Mouse (Mus musculus) kidney, embryonic 15.5 days (tissue): ENCODE measurements around the gene Otogl. TPM values are rescaled to one million over a fixed set of nuclear protein-coding genes. Genes with fewer than 3 reads are reported as not detected.

Experiments
- ATAC-seq: fragments of 200-750 bp; cut with Nextera tagmentation; replicated peaks from 2 replicates; pipeline ENCODE4 v1.8.0; 2017; ENCODE audit warnings: moderate TSS enrichment; ENCODE audit not compliant: low FRiP score
- H3K27ac ChIP-seq: fragments of 300-500 bp; sonication (generic); 2 replicates; pipeline ENCODE4 v1.5.1; 2015; ENCODE audit warnings: mild to moderate bottlenecking, inconsistent platforms
- H3K27me3 ChIP-seq: fragments of 300-500 bp; sonication (generic); 2 replicates; pipeline ENCODE4 v1.6.1; 2015; ENCODE audit warnings: inconsistent platforms
- H3K36me3 ChIP-seq: fragments of 300-500 bp; sonication (generic); 2 replicates; pipeline ENCODE4 v1.6.1; 2015; ENCODE audit warnings: inconsistent platforms
- H3K4me1 ChIP-seq: fragments of 300-500 bp; sonication (generic); 2 replicates; pipeline ENCODE4 v1.6.1; 2015; ENCODE audit warnings: inconsistent platforms
- H3K4me2 ChIP-seq: fragments of 300-500 bp; sonication (generic); 2 replicates; pipeline ENCODE4 v1.6.1; 2015; ENCODE audit warnings: moderate library complexity, mild to moderate bottlenecking, inconsistent platforms
- H3K4me3 ChIP-seq: fragments of 300-500 bp; sonication (generic); replicated peaks from 2 replicates; pipeline ENCODE4 v1.5.1; 2015; ENCODE audit warnings: mild to moderate bottlenecking, inconsistent platforms
- H3K9ac ChIP-seq: fragments of 300-500 bp; sonication (generic); 2 replicates; pipeline ENCODE4 v1.6.1; 2015; ENCODE audit warnings: mild to moderate bottlenecking, inconsistent platforms
- H3K9me3 ChIP-seq: fragments of 300-500 bp; sonication (generic); replicated peaks from 2 replicates; pipeline ENCODE4 v1.6.1; 2016; ENCODE audit warnings: inconsistent platforms
- WGBS: fragments of 180-500 bp; shearing (Covaris S2); methylation state at CpG from one replicate; pipeline ENCODE4 v1.1.7; 2015; ENCODE audit warnings: mixed read lengths; 5-methylcytosine and 5-hydroxymethylcytosine counted together
- polyA plus RNA-seq: library from polyadenylated mRNA; unstranded; fragments of >200 nt; fragmentation: Nextera tagmentation; extraction: Ambion mirVana; gene quantifications from 2 replicates; pipeline ENCODE4 v1.2.1, GENCODE M21; 2015

Gene Otogl
- polyA plus RNA-seq = 0.09 and 0.10 TPM in 2 replicates

DNA sequence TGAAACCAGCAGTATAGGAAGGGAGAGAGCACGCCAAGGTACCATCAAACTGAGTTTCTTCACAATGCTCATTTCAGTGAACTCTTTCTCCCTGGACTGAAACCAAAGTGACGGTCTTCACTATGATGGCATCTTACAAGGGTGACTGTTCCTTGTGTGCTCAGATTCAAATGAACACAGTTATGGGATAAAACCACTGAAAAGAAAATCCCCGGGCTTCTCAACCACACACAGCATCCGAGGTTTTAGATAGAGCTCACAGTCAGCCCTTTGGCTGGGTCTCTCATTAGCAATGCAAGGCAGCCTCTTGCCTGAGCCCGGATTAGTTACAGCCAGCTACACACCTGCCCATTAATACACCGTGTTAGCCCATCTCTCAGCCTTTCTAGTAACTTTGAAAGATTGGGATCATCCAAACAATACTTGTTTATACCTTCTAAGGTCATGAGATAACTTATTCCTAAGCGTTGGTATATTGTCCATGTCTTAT is at the start of gene Otogl:
Gene Otogl, minus strand, starts transcription at position 51 of the 490 bp plus-strand sequence.
- H3K36me3 ChIP-seq = no peaks in the 10 kb centered on the region
- WGBS = 57% methylated on average over 7 of the region's 7 CpGs
- H3K27ac ChIP-seq = no peak within 1 kb of the TSS
- no peak for ATAC-seq
- H3K4me1 ChIP-seq = no peaks in the 10 kb centered on the region
- H3K4me2 ChIP-seq = no peak within 1 kb of the TSS
- H3K4me3 ChIP-seq = no peak within 1 kb of the TSS
- H3K27me3 ChIP-seq = no peaks in the 10 kb centered on the region
- H3K9me3 ChIP-seq = no peaks in the 10 kb centered on the region
- no peak within 1 kb of the TSS for H3K9ac ChIP-seq

GRCm38 (mm10) chr10:107956588-107956987 is 44.7 kb upstream of the Otogl start:
- no peak for ATAC-seq
- H3K27ac ChIP-seq = no peak overlapping the region
- no peaks in the 10 kb centered on the region for H3K36me3 ChIP-seq
- H3K4me2 ChIP-seq = no peak overlapping the region
- 71% methylated on average over 5 of the region's 5 CpGs for WGBS
- H3K9ac ChIP-seq = no peak overlapping the region
- no peaks in the 10 kb centered on the region for H3K27me3 ChIP-seq
- no peaks in the 10 kb centered on the region for H3K4me1 ChIP-seq
- no peaks in the 10 kb centered on the region for H3K9me3 ChIP-seq
- H3K4me3 ChIP-seq = no peak overlapping the region

DNA sequence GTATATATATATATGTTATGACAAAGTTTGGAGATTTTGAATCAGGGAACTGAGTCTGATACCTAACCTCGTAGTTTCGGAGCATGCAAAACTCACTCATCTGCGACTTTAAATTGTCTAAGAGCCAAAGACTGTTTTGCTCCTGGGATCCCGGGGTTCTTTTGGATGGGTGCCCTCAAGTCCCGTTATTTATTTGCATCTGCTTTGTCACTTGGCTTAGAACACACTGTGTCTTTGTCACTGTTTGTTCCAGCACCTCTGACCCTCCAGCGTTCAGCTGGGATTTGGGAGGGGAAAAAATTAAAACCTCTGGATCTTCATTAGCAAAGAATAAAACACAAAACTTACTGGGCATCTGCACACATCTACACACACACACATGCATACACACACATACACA is 42.5 kb upstream of the Otogl start:
- H3K4me2 ChIP-seq = no peak overlapping the region
- H3K36me3 ChIP-seq = no peaks in the 10 kb centered on the region
- no peak overlapping the region for H3K27ac ChIP-seq
- H3K9me3 ChIP-seq = no peaks in the 10 kb centered on the region
- H3K4me1 ChIP-seq = no peaks in the 10 kb centered on the region
- WGBS = 55% methylated on average over 6 of the region's 6 CpGs
- no peaks in the 10 kb centered on the region for H3K27me3 ChIP-seq
- no peak overlapping the region for H3K4me3 ChIP-seq
- no peak for ATAC-seq
- H3K9ac ChIP-seq = no peak overlapping the region

DNA sequence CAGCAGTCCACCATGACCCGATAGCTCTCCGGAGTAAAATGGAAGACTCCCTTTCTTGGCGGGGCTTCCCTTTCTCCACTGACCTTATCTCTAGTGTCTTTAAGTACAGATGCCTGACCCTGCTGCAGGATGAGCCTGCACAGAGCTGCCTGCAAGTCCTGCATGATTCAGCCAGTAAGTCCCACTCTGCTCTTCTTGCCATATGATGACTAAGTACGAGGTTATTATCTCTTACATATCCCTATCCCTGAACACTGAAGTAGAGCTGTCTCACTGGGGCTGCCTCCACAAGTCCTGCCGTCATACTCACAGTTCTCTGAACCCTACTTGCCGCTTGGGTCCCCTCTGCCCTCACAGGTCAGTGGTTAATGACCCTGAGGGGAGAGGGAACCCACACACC is 39.7 kb upstream of the Otogl start:
- WGBS = 87% methylated on average over 6 of the region's 6 CpGs
- no peaks in the 10 kb centered on the region for H3K36me3 ChIP-seq
- H3K4me2 ChIP-seq = no peak overlapping the region

DNA sequence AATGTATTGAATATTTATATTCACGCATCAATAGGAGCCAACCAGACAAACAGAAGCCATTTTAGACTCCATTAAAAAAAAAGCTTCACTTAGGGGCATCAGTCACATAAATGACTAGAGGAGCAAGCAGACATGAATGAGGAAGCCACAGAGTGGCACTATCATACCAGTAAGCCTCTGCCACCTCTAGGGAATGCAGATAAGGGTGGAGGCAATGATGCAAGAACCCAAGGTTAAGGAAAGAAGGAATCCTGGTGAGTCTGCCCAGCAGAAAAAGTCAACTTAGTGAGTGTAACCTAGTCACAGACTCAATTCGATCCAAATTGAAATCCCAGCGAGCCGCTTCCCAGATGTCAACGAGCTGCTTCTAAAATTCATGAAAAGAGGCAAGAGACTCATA is 38.0 kb upstream of the Otogl start:
- H3K27ac ChIP-seq = no peak overlapping the region
- no peak for ATAC-seq
- 96% methylated on average over 5 of the region's 5 CpGs for WGBS
- H3K9me3 ChIP-seq = no peaks in the 10 kb centered on the region
- no peak overlapping the region for H3K9ac ChIP-seq
- no peaks in the 10 kb centered on the region for H3K27me3 ChIP-seq
- no peak overlapping the region for H3K4me2 ChIP-seq
- H3K4me3 ChIP-seq = no peak overlapping the region
- H3K4me1 ChIP-seq = no peaks in the 10 kb centered on the region
- no peaks in the 10 kb centered on the region for H3K36me3 ChIP-seq

More for the DNA sequence above, 39.7 kb upstream of the Otogl start:
- no peaks in the 10 kb centered on the region for H3K27me3 ChIP-seq
- ATAC-seq = no peak
- no peak overlapping the region for H3K9ac ChIP-seq
- no peaks in the 10 kb centered on the region for H3K9me3 ChIP-seq
- no peaks in the 10 kb centered on the region for H3K4me1 ChIP-seq
- no peak overlapping the region for H3K27ac ChIP-seq
- H3K4me3 ChIP-seq = no peak overlapping the region

- whole genome bisulfite sequencing = 86% methylated on average over 8 of the region's 8 CpGs
- no peaks in the 10 kb centered on the region for H3K4me1 ChIP-seq
- no peak overlapping the region for H3K27ac ChIP-seq
- no peaks in the 10 kb centered on the region for H3K36me3 ChIP-seq
- no peak overlapping the region for H3K4me2 ChIP-seq
- no peaks in the 10 kb centered on the region for H3K9me3 ChIP-seq
- no peak overlapping the region for H3K9ac ChIP-seq
- no peak for ATAC-seq
- H3K4me3 ChIP-seq = no peak overlapping the region
- no peaks in the 10 kb centered on the region for H3K27me3 ChIP-seq
These were observed 36.7 kb upstream of the Otogl start for GRCm38 (mm10) chr10:107948647-107949046.

GRCm38 (mm10) chr10:107948038-107948437 is 36.1 kb upstream of the Otogl start:
- no peak for ATAC-seq
- Histone ChIP-seq H3K27me3 (no peaks in the 10 kb centered on the region), H3K4me3 (no peak overlapping the region), H3K36me3 (no peaks in the 10 kb centered on the region), H3K9ac (no peak overlapping the region), H3K27ac (no peak overlapping the region), H3K9me3 (no peaks in the 10 kb centered on the region), H3K4me1 (no peaks in the 10 kb centered on the region), H3K4me2 (no peak overlapping the region)
- 82% methylated on average over 1 of the region's 1 CpGs for WGBS

GRCm38 (mm10) chr10:107946348-107946747 is 34.4 kb upstream of the Otogl start:
- Histone ChIP-seq H3K36me3 (no peaks in the 10 kb centered on the region), H3K4me2 (no peak overlapping the region), H3K9ac (no peak overlapping the region), H3K4me1 (no peaks in the 10 kb centered on the region), H3K4me3 (no peak overlapping the region), H3K27ac (no peak overlapping the region), H3K9me3 (no peaks in the 10 kb centered on the region), H3K27me3 (no peaks in the 10 kb centered on the region)
- 49% methylated on average over 5 of the region's 5 CpGs for WGBS
- no peak for ATAC-seq

DNA sequence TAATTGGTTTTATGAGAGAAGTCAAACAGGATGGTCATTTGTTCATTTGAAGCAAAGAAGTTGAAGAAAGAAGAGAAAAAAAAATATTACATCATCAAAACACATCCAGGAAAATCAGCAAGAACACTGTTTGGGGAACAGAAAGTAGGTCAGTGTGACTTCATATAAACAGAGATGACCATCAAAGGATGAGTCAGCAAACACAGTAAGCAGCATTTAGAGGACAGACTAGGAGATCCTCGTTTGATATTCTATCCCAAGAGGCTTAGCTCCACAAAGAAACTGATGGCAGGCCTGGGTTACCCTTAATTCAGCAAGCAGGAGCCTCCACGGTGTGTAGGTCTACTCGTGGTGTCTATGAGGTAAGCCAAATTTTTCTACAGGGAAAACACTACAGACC is 31.9 kb upstream of the Otogl start:
- Histone ChIP-seq H3K27me3 (no peaks in the 10 kb centered on the region), H3K9me3 (no peaks in the 10 kb centered on the region), H3K4me1 (no peaks in the 10 kb centered on the region), H3K4me3 (no peak overlapping the region), H3K4me2 (no peak overlapping the region), H3K36me3 (no peaks in the 10 kb centered on the region), H3K27ac (no peak overlapping the region), H3K9ac (no peak overlapping the region)
- 82% methylated on average over 3 of the region's 3 CpGs for WGBS
- ATAC-seq = no peak

DNA sequence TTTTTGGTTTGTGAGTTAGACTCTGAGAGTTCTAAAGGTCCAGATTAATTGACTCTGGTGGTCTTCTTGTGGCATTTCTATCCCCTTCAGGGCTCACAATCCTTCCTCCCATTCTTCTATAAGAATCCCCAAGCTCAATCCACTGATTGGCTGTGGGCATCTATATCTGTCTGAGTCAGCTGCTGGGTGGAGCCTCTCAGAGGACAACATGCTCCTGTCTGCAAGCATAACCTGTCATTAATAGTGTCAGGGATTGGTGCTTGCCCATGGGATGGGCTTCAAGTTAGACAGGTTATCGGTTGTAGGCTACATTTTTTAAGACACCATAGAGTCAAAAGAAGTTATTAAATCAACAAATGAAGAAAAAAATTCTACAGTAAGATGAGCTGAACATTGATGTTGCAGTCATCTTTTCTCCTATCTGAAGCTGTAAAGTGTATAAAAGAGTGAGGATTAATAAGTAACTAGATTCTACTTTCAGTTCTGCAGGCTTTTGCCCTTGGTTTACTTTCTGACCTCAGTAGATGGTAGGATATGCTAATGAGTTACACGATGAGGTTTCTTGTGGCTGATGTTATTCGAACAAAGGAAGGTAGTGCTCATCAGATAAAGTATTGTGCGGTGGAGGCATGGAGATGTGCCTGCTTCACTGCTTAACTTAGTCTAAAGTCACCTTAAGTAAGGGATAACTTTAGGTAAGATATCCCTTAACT is 29.4 kb upstream of the Otogl start:
- no peaks in the 10 kb centered on the region for H3K9me3 ChIP-seq
- no peak overlapping the region for H3K4me2 ChIP-seq
- no peak overlapping the region for H3K4me3 ChIP-seq
- ATAC-seq = no peak; the same call in 1 of the 2 replicates
- H3K27ac ChIP-seq = no peak overlapping the region
- H3K36me3 ChIP-seq = no peaks in the 10 kb centered on the region
- no peak overlapping the region for H3K9ac ChIP-seq
- H3K27me3 ChIP-seq = no peaks in the 10 kb centered on the region
- 81% methylated on average over 4 of the region's 4 CpGs for WGBS
- H3K4me1 ChIP-seq = no peaks in the 10 kb centered on the region

DNA sequence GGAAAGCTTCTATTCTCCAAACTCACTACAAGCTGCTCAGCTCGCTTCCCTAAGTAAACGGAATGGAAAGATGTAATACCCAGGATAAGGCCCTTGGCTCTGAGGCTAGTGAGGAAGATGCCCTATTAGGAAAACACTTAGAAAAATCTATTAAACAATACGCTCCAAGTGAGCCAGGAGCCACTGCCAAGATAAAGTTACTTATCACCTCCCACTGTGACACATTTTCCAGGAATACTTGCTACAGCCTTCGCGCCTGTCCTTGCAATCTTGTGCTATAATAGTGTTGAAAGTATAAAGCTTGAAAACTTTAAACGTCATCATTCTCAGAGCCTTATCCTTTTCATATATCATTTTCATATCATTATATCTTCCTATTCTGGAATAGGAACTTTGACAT is 28.4 kb upstream of the Otogl start:
- ATAC-seq = no peak

DNA sequence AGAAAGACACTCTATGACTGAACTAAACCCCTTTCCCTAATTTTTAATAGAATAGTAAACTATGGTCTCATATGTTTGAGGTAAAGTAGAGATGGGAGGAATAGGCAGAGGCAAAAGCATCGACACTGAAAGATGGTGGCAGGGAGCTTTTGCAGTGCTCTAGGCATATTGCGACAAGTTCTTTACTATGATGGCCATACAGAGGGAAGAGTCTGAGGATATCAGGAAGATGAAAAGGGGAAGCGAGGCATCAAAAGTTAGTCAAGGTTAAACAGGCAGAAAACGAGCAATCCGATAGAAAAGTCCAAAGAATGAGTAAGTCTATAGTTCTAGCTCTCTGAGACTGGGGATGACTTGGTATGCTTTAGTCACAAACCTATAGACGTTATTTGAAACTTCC is 27.9 kb upstream of the Otogl start:
- H3K4me1 ChIP-seq = no peaks in the 10 kb centered on the region
- H3K27me3 ChIP-seq = no peaks in the 10 kb centered on the region
- H3K27ac ChIP-seq = no peak overlapping the region
- no peak overlapping the region for H3K9ac ChIP-seq
- no peak overlapping the region for H3K4me2 ChIP-seq
- no peaks in the 10 kb centered on the region for H3K36me3 ChIP-seq
- WGBS = 87% methylated on average over 6 of the region's 6 CpGs
- no peaks in the 10 kb centered on the region for H3K9me3 ChIP-seq
- no peak for ATAC-seq
- no peak overlapping the region for H3K4me3 ChIP-seq

More for the DNA sequence above, 28.4 kb upstream of the Otogl start:
- 73% methylated on average over 6 of the region's 6 CpGs for WGBS
- H3K4me3 ChIP-seq = no peak overlapping the region
- H3K36me3 ChIP-seq = no peaks in the 10 kb centered on the region
- no peak overlapping the region for H3K9ac ChIP-seq
- no peak overlapping the region for H3K27ac ChIP-seq
- H3K9me3 ChIP-seq = no peaks in the 10 kb centered on the region
- H3K27me3 ChIP-seq = no peaks in the 10 kb centered on the region
- no peak overlapping the region for H3K4me2 ChIP-seq
- H3K4me1 ChIP-seq = no peaks in the 10 kb centered on the region

- H3K4me2 ChIP-seq = no peak overlapping the region
- H3K27me3 ChIP-seq = no peaks in the 10 kb centered on the region
- H3K4me3 ChIP-seq = no peak overlapping the region
- no peak overlapping the region for H3K27ac ChIP-seq
- H3K4me1 ChIP-seq = peaks cover 13% of the 10 kb centered on the region
- WGBS = 75% methylated on average over 3 of the region's 3 CpGs
- no peaks in the 10 kb centered on the region for H3K36me3 ChIP-seq
- no peak for ATAC-seq
- no peaks in the 10 kb centered on the region for H3K9me3 ChIP-seq
- no peak overlapping the region for H3K9ac ChIP-seq
These were observed 22.1 kb upstream of the Otogl start for GRCm38 (mm10) chr10:107934055-107934454.
